Mouse (Mus musculus): ENCODE data around the gene 1700016C15Rik. TPM values are rescaled to one million over a fixed set of nuclear protein-coding genes. Genes with fewer than 3 reads are reported as not detected.

1700016C15Rik gene
- total and polyA plus RNA-seq, 2 experiments from 2014 or later, result not detected

- ATAC-seq (ENCODE audit: low FRiP score), result no peak
Measured at GRCm38 (mm10) chr1:177740707-177741106, 11.1 kb downstream of the 1700016C15Rik start.

GRCm38 (mm10) chr1:177742119-177742518, 12.5 kb downstream of the 1700016C15Rik start:
- no peaks in the 10 kb centered on the region for H3K27me3 ChIP-seq (ENCODE audit: insufficient read depth, low read length)
- 86% methylated on average over 1 of the region's 1 CpGs for WGBS
- H3K27ac ChIP-seq (ENCODE audit: low read depth, low read length), result no peak overlapping the region
- no peak overlapping the region for H3K4me2 ChIP-seq (ENCODE audit: low read depth, low read length, poor library complexity, severe bottlenecking)
- no peak overlapping the region for H3K9ac ChIP-seq (replicated peaks; ENCODE audit: low read length, poor library complexity, severe bottlenecking)
- no peaks in the 10 kb centered on the region for H3K36me3 ChIP-seq (ENCODE audit: insufficient read depth, low read length)
- H3K4me3 ChIP-seq (ENCODE audit: low read depth, low read length), result no peak overlapping the region
- TF ChIP-seq CTCF (IDR thresholded peaks at IDR 0.05), result no peak
- H3K9me3 ChIP-seq (ENCODE audit: low read length), result no peaks in the 10 kb centered on the region
- no peaks in the 10 kb centered on the region for H3K4me1 ChIP-seq (ENCODE audit: insufficient read depth, low read length)
- DNase-seq (ENCODE audit: low spot score), result no peak
- no peak for ATAC-seq (ENCODE audit: low FRiP score)

More at GRCm38 (mm10) chr1:177740707-177741106, 11.1 kb downstream of the 1700016C15Rik start:
- DNase-seq (ENCODE audit: low spot score), result no peak
- no peak for TF ChIP-seq CTCF (IDR thresholded peaks at IDR 0.05)
- Histone ChIP-seq H3K4me1 (ENCODE audit: insufficient read depth, low read length) (no peaks in the 10 kb centered on the region), H3K4me3 (ENCODE audit: low read depth, low read length) (no peak overlapping the region), H3K4me2 (ENCODE audit: low read depth, low read length, poor library complexity, severe bottlenecking) (no peak overlapping the region), H3K9me3 (ENCODE audit: low read length) (no peaks in the 10 kb centered on the region), H3K27me3 (ENCODE audit: insufficient read depth, low read length) (no peaks in the 10 kb centered on the region), H3K27ac (ENCODE audit: low read depth, low read length) (no peak overlapping the region), H3K9ac (replicated peaks; ENCODE audit: low read length, poor library complexity, severe bottlenecking) (no peak overlapping the region), H3K36me3 (ENCODE audit: insufficient read depth, low read length) (no peaks in the 10 kb centered on the region)
- WGBS, result 89% methylated on average over 1 of the region's 1 CpGs

GRCm38 (mm10) chr1:177744521-177745325, 15.1 kb downstream of the 1700016C15Rik start:
- H3K9me3 ChIP-seq (ENCODE audit: low read length), result peaks cover 9% of the 10 kb centered on the region; the same call in 1 of the 2 replicates
- TF ChIP-seq CTCF (IDR thresholded peaks at IDR 0.05), result no peak
- no peak for ATAC-seq (ENCODE audit: low FRiP score)
- no peak overlapping the region for H3K27ac ChIP-seq (ENCODE audit: low read depth, low read length)
- no peak for DNase-seq (ENCODE audit: low spot score)
- WGBS, result 81% methylated on average over 7 of the region's 7 CpGs
- H3K36me3 ChIP-seq (ENCODE audit: insufficient read depth, low read length), result no peaks in the 10 kb centered on the region
- H3K4me3 ChIP-seq (ENCODE audit: low read depth, low read length), result no peak overlapping the region
- no peak overlapping the region for H3K4me2 ChIP-seq (ENCODE audit: low read depth, low read length, poor library complexity, severe bottlenecking)
- no peaks in the 10 kb centered on the region for H3K4me1 ChIP-seq (ENCODE audit: insufficient read depth, low read length)
- no peaks in the 10 kb centered on the region for H3K27me3 ChIP-seq (ENCODE audit: insufficient read depth, low read length)
- H3K9ac ChIP-seq (replicated peaks; ENCODE audit: low read length, poor library complexity, severe bottlenecking), result no peak overlapping the region

GRCm38 (mm10) chr1:177747869-177748540, 18.4 kb downstream of the 1700016C15Rik start:
- WGBS, result 94% methylated on average over 6 of the region's 6 CpGs
- Histone ChIP-seq H3K4me1 (ENCODE audit: insufficient read depth, low read length) (no peaks in the 10 kb centered on the region), H3K4me3 (ENCODE audit: low read depth, low read length) (no peak overlapping the region), H3K36me3 (ENCODE audit: insufficient read depth, low read length) (no peaks in the 10 kb centered on the region), H3K9me3 (ENCODE audit: low read length) (peaks cover 11% of the 10 kb centered on the region; the same call in 1 of the 2 replicates), H3K4me2 (ENCODE audit: low read depth, low read length, poor library complexity, severe bottlenecking) (no peak overlapping the region), H3K27me3 (ENCODE audit: insufficient read depth, low read length) (no peaks in the 10 kb centered on the region), H3K27ac (ENCODE audit: low read depth, low read length) (no peak overlapping the region), H3K9ac (replicated peaks; ENCODE audit: low read length, poor library complexity, severe bottlenecking) (no peak overlapping the region)
- no peak for DNase-seq (ENCODE audit: low spot score)
- no peak for ATAC-seq (ENCODE audit: low FRiP score)
- no peak for TF ChIP-seq CTCF (IDR thresholded peaks at IDR 0.05)

- Histone ChIP-seq H3K27me3 (ENCODE audit: insufficient read depth, low read length) (no peaks in the 10 kb centered on the region), H3K4me3 (ENCODE audit: low read depth, low read length) (no peak overlapping the region), H3K9ac (replicated peaks; ENCODE audit: low read length, poor library complexity, severe bottlenecking) (no peak overlapping the region), H3K9me3 (ENCODE audit: low read length) (peaks cover 11% of the 10 kb centered on the region; the same call in 1 of the 2 replicates), H3K4me2 (ENCODE audit: low read depth, low read length, poor library complexity, severe bottlenecking) (no peak overlapping the region), H3K36me3 (ENCODE audit: insufficient read depth, low read length) (no peaks in the 10 kb centered on the region), H3K4me1 (ENCODE audit: insufficient read depth, low read length) (no peaks in the 10 kb centered on the region), H3K27ac (ENCODE audit: low read depth, low read length) (no peak overlapping the region)
- WGBS, result 76% methylated on average over 1 of the region's 1 CpGs
- no peak for ATAC-seq (ENCODE audit: low FRiP score)
- DNase-seq (ENCODE audit: low spot score), result no peak
- no peak for TF ChIP-seq CTCF (IDR thresholded peaks at IDR 0.05)
Measured at GRCm38 (mm10) chr1:177753496-177753895, 23.9 kb downstream of the 1700016C15Rik start.

- Histone ChIP-seq H3K36me3 (ENCODE audit: insufficient read depth, low read length) (no peaks in the 10 kb centered on the region), H3K4me3 (ENCODE audit: low read depth, low read length) (no peak overlapping the region), H3K9me3 (ENCODE audit: low read length) (no peaks in the 10 kb centered on the region), H3K9ac (replicated peaks; ENCODE audit: low read length, poor library complexity, severe bottlenecking) (no peak overlapping the region), H3K27me3 (ENCODE audit: insufficient read depth, low read length) (no peaks in the 10 kb centered on the region), H3K27ac (ENCODE audit: low read depth, low read length) (no peak overlapping the region), H3K4me2 (ENCODE audit: low read depth, low read length, poor library complexity, severe bottlenecking) (no peak overlapping the region), H3K4me1 (ENCODE audit: insufficient read depth, low read length) (no peaks in the 10 kb centered on the region)
- no peak for TF ChIP-seq CTCF (IDR thresholded peaks at IDR 0.05)
- DNase-seq (ENCODE audit: low spot score) (no peak), ATAC-seq (ENCODE audit: low FRiP score) (no peak)
- 88% methylated on average over 5 of the region's 5 CpGs for WGBS
Measured at GRCm38 (mm10) chr1:177757249-177757648, 27.6 kb downstream of the 1700016C15Rik start.

Data from midbrain, postnatal 0 days (tissue).